14 mouse cellular contexts compared by ENCODE assay signal in genomic region chr3:159029951-159030350, GRCm38 (mm10).
"Had no signal": no experiment of that assay in that cellular context is flagged by ENCODE, and none has a peak within 500 bp of the region (broad histone marks: within the 10 kb centered on the region; RNA-seq: fewer than 3 reads in every experiment).

No protein-coding gene starts in this region.

- H3K27ac ChIP-seq: limb, embryonic 12.5 days; liver, embryonic 13.5 days; lung, embryonic 15.5 days; macrophage; midbrain, embryonic 15.5 days; neural tube, embryonic 13.5 days had no signal

- H3K27me3 ChIP-seq: limb, embryonic 12.5 days; liver, embryonic 13.5 days; lung, embryonic 15.5 days; megakaryocyte, embryonic 14.5 days; midbrain, embryonic 15.5 days; neural tube, embryonic 13.5 days had no signal

- H3K4me3 ChIP-seq: limb, embryonic 12.5 days; liver, embryonic 13.5 days; lung, embryonic 15.5 days; megakaryocyte, embryonic 14.5 days; midbrain, embryonic 15.5 days; neural tube, embryonic 13.5 days had no signal

- H3K36me3 ChIP-seq: limb, embryonic 12.5 days; liver, embryonic 13.5 days; lung, embryonic 15.5 days; midbrain, embryonic 15.5 days; neural tube, embryonic 13.5 days had no signal

- H3K4me2 ChIP-seq: limb, embryonic 12.5 days; liver, embryonic 13.5 days; lung, embryonic 15.5 days; midbrain, embryonic 11.5 days; midbrain, embryonic 15.5 days; neural tube, embryonic 13.5 days had no signal

- ATAC-seq: liver, postnatal 0 days; midbrain, embryonic 15.5 days had no signal

- DNase-seq: kidney, adult 11 months; kidney, postnatal 14 days; liver; liver, embryonic 13.5 days; liver, postnatal 0 days; lung, postnatal 14 days; thymus, postnatal 4 days had no signal
